Mouse (Mus musculus) limb, embryonic 14.5 days (tissue): Measurements from ENCODE around the gene Pigp. TPM values are rescaled to one million over a fixed set of nuclear protein-coding genes. Genes with fewer than 3 reads are reported as not detected.

Experiments used
- ATAC-seq: fragments of 200-750 bp; cut with Nextera tagmentation; 2 replicates; pipeline ENCODE4 v1.8.0; 2017; ENCODE audit warnings: low read depth, moderate number of reproducible peaks, moderate TSS enrichment; ENCODE audit not compliant: low FRiP score
- DNase-seq: peaks from one replicate; pipeline ENCODE4 v3.0.0-alpha.2; 2015; ENCODE audit warnings: low spot score
- H3K27ac ChIP-seq: fragments of 300-500 bp; sonication (generic); replicated peaks from 2 replicates; pipeline ENCODE4 v1.5.1; 2014; ENCODE audit warnings: low read depth, mild to moderate bottlenecking, low read length, moderate library complexity, mixed read lengths
- H3K27me3 ChIP-seq: fragments of 300-500 bp; sonication (generic); 2 replicates; pipeline ENCODE4 v1.6.1; 2014; ENCODE audit warnings: low read length, mixed read lengths; ENCODE audit not compliant: control insufficient read depth, insufficient read depth
- H3K36me3 ChIP-seq: fragments of 300-500 bp; sonication (generic); 2 replicates; pipeline ENCODE4 v1.6.1; 2014; ENCODE audit warnings: mild to moderate bottlenecking, low read length, moderate library complexity, mixed read lengths; ENCODE audit not compliant: control insufficient read depth, insufficient read depth
- H3K4me1 ChIP-seq: fragments of 300-500 bp; sonication (generic); 2 replicates; pipeline ENCODE4 v1.6.1; 2014; ENCODE audit warnings: antibody characterized with exemption, low read length, mixed read lengths; ENCODE audit not compliant: control insufficient read depth, insufficient read depth
- H3K4me2 ChIP-seq: fragments of 300-500 bp; sonication (generic); replicated peaks from 2 replicates; pipeline ENCODE4 v1.6.1; 2014; ENCODE audit warnings: low read depth, mild to moderate bottlenecking, low read length, moderate library complexity; ENCODE audit not compliant: severe bottlenecking
- H3K4me3 ChIP-seq: fragments of 300-500 bp; sonication (generic); replicated peaks from 2 replicates; pipeline ENCODE4 v1.5.1; 2014; ENCODE audit warnings: low read length
- H3K9ac ChIP-seq: fragments of 300-500 bp; sonication (generic); 2 replicates; pipeline ENCODE4 v1.6.1; 2014; ENCODE audit warnings: mild to moderate bottlenecking, low read depth, low read length, moderate library complexity; ENCODE audit not compliant: severe bottlenecking
- H3K9me3 ChIP-seq: fragments of 300-500 bp; sonication (generic); 2 replicates; pipeline ENCODE4 v1.6.1; 2016; ENCODE audit warnings: low read length; ENCODE audit not compliant: control insufficient read depth
- POLR2A ChIP-seq: fragments of 200-500 bp; IDR thresholded peaks from 2 replicates; pipeline ENCODE4 v1.8.0; 2012; ENCODE audit warnings: inconsistent platforms, mild to moderate bottlenecking, moderate library complexity, borderline replicate concordance; ENCODE audit not compliant: insufficient read depth, insufficient read length; ENCODE audit errors: extremely low read depth
- WGBS: fragments of 180-500 bp; shearing (Covaris S2); extraction: QIAGEN DNeasy Blood & Tissue Kit; methylation state at CpG from one replicate; pipeline ENCODE4 v1.1.7; 2014; 5-methylcytosine and 5-hydroxymethylcytosine counted together
- polyA plus RNA-seq, 2 experiments: library from polyadenylated mRNA; depleted of rRNA in 1 of 2; stranded (reverse) in 1 of 2; unstranded in 1 of 2; fragments of >200 nt; fragmentation: Nextera tagmentation in 1 of 2; extraction: Ambion mirVana in 1 of 2; gene quantifications; 2 replicates each; pipeline versions ENCODE4 v1.2.1 to v1.2.3; 2012 to 2014

The Pigp gene
- polyA plus RNA-seq, 2 experiments = 83.2 to 101 TPM

- Histone ChIP-seq H3K4me3 (no peak overlapping the region), H3K9ac (no peak overlapping the region), H3K27me3 (no peaks in the 10 kb centered on the region), H3K4me1 (peaks cover 5% of the 10 kb centered on the region), H3K9me3 (no peaks in the 10 kb centered on the region), H3K36me3 (no peaks in the 10 kb centered on the region), H3K4me2 (no peak overlapping the region), H3K27ac (no peak overlapping the region)
- no peak for DNase-seq
- WGBS = 47% methylated on average over 1 of the region's 1 CpGs
- TF ChIP-seq POLR2A = no peak
- no peak for ATAC-seq
Observed at GRCm38 (mm10) chr16:94315215-94315614, 56.4 kb downstream of the Pigp start.

DNA sequence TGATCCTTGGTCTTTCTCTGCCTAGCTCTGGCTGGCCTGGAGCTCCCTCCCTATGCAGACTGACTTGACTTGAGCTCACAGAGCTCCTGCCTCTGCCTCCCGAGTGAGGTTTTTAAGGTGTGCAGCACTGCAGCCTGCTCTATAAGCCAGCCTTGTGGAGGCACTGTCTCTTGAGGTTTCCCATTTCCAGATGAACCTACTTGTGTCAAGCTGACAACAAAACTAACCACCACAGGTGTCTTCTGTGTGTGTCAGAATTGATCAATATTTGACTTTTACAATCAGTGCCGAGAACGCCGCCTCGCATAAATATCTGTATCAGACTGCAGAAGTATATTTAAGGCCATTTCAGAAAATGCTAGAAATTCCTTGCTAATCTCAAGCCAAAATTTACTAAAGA lies 57.0 kb downstream of the Pigp start:
- peaks cover 5% of the 10 kb centered on the region for H3K4me1 ChIP-seq
- H3K27me3 ChIP-seq = no peaks in the 10 kb centered on the region
- no peak for TF ChIP-seq POLR2A
- DNase-seq (no peak), ATAC-seq (no peak)
- no peaks in the 10 kb centered on the region for H3K9me3 ChIP-seq
- no peak overlapping the region for H3K27ac ChIP-seq
- H3K4me3 ChIP-seq = no peak overlapping the region
- H3K9ac ChIP-seq = no peak overlapping the region
- H3K36me3 ChIP-seq = no peaks in the 10 kb centered on the region
- 94% methylated on average over 5 of the region's 5 CpGs for WGBS
- no peak overlapping the region for H3K4me2 ChIP-seq

GRCm38 (mm10) chr16:94313229-94314030 lies 58.2 kb downstream of the Pigp start, which contains the start of gene Hlcs:
Hlcs (minus strand) TSS chr16:94313571.
- Histone ChIP-seq H3K36me3 (no peaks in the 10 kb centered on the region), H3K9ac (peak within 1 kb of the TSS; percentile 71), H3K4me1 (peaks cover 5% of the 10 kb centered on the region), H3K27me3 (no peaks in the 10 kb centered on the region), H3K9me3 (no peaks in the 10 kb centered on the region), H3K27ac (peak within 1 kb of the TSS; percentile 99), H3K4me2 (peak within 1 kb of the TSS; percentile 87), H3K4me3 (peak within 1 kb of the TSS; percentile 56)
- WGBS = 1% methylated on average over 58 of the region's 64 CpGs
- peak; percentile 29; the same call in 1 of the 2 replicates for TF ChIP-seq POLR2A
- ATAC-seq = peak; percentile 91
- DNase-seq = peak; percentile 98

GRCm38 (mm10) chr16:94312663-94313228 lies 58.9 kb downstream of the Pigp start:
- Histone ChIP-seq H3K4me2 (peak overlapping the region; percentile 87), H3K36me3 (no peaks in the 10 kb centered on the region), H3K4me3 (peak overlapping the region; percentile 56), H3K9ac (peak overlapping the region; percentile 71), H3K9me3 (no peaks in the 10 kb centered on the region), H3K27ac (peak overlapping the region; percentile 99), H3K27me3 (no peaks in the 10 kb centered on the region), H3K4me1 (peaks cover 9% of the 10 kb centered on the region)
- WGBS = under 1% methylated on average over 20 of the region's 20 CpGs
- peak; percentile 55; the same call in 1 of the 2 replicates for TF ChIP-seq POLR2A
- ATAC-seq (peak; percentile 87), DNase-seq (peak; percentile 92)

DNA sequence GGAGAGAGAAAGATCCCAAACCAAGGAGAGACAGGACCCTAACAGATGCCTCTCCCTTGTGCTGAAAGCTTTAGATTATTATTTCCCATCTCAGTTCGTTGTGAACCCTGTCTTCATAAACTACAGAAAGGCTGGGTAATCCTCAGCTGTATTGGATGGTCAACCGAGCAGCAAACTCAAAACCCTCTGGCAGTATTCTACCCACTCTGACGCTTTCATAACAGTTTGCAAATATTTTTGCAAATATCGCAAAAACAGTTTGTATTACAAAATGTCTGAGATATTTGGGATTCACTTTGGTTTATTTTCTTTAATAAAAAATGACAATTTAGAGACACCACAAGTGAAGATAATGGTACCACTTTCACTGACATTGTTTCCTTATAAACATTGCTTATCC lies 59.7 kb downstream of the Pigp start:
- ATAC-seq (no peak), DNase-seq (no peak)
- no peak overlapping the region for H3K27ac ChIP-seq
- TF ChIP-seq POLR2A = no peak
- H3K4me1 ChIP-seq = peaks cover 9% of the 10 kb centered on the region
- peak overlapping the region; percentile 87 for H3K4me2 ChIP-seq
- H3K36me3 ChIP-seq = no peaks in the 10 kb centered on the region
- WGBS = 77% methylated on average over 4 of the region's 4 CpGs
- no peaks in the 10 kb centered on the region for H3K27me3 ChIP-seq
- H3K9me3 ChIP-seq = no peaks in the 10 kb centered on the region
- H3K9ac ChIP-seq = 0 out of 2 replicates have a peak overlapping the region, but pooled peaks have one; percentile 71
- peak overlapping the region; percentile 56 for H3K4me3 ChIP-seq
